Mouse (Mus musculus) stomach, postnatal 0 days (tissue): ENCODE measurements around the gene Fdx1. TPM values are rescaled to one million over a fixed set of nuclear protein-coding genes. Genes with fewer than 3 reads are reported as not detected.

Experiments used
- ATAC-seq: fragments of 200-750 bp; cut with Nextera tagmentation; 2 replicates; pipeline ENCODE4 v1.8.0; 2017; ENCODE audit not compliant: low FRiP score, low TSS enrichment
- DNase-seq: peaks from one replicate; pipeline ENCODE4 v3.0.0-alpha.2; 2016; ENCODE audit warnings: low spot score
- H3K27ac ChIP-seq: fragments of 300-500 bp; sonication (generic); replicated peaks from 2 replicates; pipeline ENCODE4 v1.5.1; 2014; ENCODE audit warnings: mild to moderate bottlenecking, control low read depth
- H3K27me3 ChIP-seq: fragments of 300-500 bp; sonication (generic); 2 replicates; pipeline ENCODE4 v1.6.1; 2014; ENCODE audit warnings: low read length; ENCODE audit not compliant: control insufficient read depth, insufficient read depth
- H3K36me3 ChIP-seq: fragments of 300-500 bp; sonication (generic); 2 replicates; pipeline ENCODE4 v1.6.1; 2014; ENCODE audit warnings: low read length, mixed read lengths; ENCODE audit not compliant: control insufficient read depth, insufficient read depth
- H3K4me1 ChIP-seq: fragments of 300-500 bp; sonication (generic); replicated peaks from 2 replicates; pipeline ENCODE4 v1.6.1; 2014; ENCODE audit warnings: antibody characterized with exemption; ENCODE audit not compliant: control insufficient read depth, insufficient read depth
- H3K4me2 ChIP-seq: fragments of 300-500 bp; sonication (generic); replicated peaks from 2 replicates; pipeline ENCODE4 v1.6.1; 2014; ENCODE audit warnings: low read depth, mild to moderate bottlenecking, control low read depth, moderate library complexity
- H3K4me3 ChIP-seq: fragments of 300-500 bp; sonication (generic); 2 replicates; pipeline ENCODE4 v1.5.1; 2014; ENCODE audit warnings: low read depth, low read length, control low read depth
- H3K9ac ChIP-seq: fragments of 300-500 bp; sonication (generic); 2 replicates; pipeline ENCODE4 v1.6.1; 2014; ENCODE audit warnings: mild to moderate bottlenecking, low read length, control low read depth, mixed read lengths
- H3K9me3 ChIP-seq: fragments of 300-500 bp; sonication (generic); 2 replicates; pipeline ENCODE4 v1.6.1; 2016; ENCODE audit warnings: low read length; ENCODE audit not compliant: control insufficient read depth
- CTCF ChIP-seq: IDR thresholded peaks from 2 replicates; pipeline ENCODE4 v1.5.1; 2016; ENCODE audit warnings: antibody characterized with exemption, low read depth, mild to moderate bottlenecking, moderate library complexity
- EP300 ChIP-seq: optimal IDR thresholded peaks from 2 replicates; pipeline ENCODE3; 2016; ENCODE audit warnings: antibody characterized with exemption
- WGBS: fragments of 180-500 bp; shearing (Covaris S2); extraction: QIAGEN DNeasy Blood & Tissue Kit; methylation state at CpG from one replicate; pipeline ENCODE4 v1.1.7; 2014; 5-methylcytosine and 5-hydroxymethylcytosine counted together
- polyA plus RNA-seq: library from polyadenylated mRNA; unstranded; fragments of >200 nt; fragmentation: Nextera tagmentation; extraction: Ambion mirVana; gene quantifications from 2 replicates; pipeline ENCODE4 v1.2.1, GENCODE M21; 2015

Gene Fdx1
- polyA plus RNA-seq, 1 experiment from 2014 or later = 143 TPM

DNA sequence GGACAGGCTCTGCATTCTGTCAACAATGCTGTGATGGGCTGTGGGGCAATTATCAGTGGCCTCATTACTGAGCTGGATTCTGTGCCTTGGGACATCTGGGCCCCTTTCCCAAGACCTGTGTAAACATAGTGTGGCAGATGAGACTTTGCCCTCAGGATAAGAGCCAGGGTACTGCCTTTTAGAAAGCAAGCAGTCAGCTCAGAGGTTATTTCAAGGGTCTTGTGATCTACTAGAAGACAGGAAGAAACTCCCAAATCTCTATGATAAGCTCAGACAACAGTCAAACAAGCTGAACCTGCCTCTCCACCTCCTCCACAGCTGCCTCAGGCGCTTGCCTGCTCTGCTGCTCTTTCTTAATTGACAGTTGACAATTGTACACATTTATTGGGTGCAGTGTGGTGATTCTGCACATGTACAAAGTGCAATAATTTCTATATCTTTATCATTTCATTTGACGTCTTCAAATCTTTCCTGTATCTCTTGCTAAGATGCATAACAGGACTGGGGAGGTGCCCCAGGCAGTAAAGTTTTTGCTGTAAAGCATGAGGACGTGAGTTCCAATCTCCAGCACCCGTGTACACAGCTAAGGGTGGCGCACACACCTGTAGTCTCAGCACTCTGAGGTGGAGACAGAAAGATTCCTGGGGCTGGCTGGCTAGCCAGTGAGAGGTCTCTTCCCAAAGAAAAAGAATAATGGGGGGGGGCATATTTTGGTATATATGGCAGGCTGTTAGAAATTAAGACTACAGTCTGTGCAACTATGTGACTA lies 32.2 kb upstream of the Fdx1 start:
- DNase-seq = no peak
- no peak overlapping the region for H3K4me2 ChIP-seq
- no peak for ATAC-seq

DNA sequence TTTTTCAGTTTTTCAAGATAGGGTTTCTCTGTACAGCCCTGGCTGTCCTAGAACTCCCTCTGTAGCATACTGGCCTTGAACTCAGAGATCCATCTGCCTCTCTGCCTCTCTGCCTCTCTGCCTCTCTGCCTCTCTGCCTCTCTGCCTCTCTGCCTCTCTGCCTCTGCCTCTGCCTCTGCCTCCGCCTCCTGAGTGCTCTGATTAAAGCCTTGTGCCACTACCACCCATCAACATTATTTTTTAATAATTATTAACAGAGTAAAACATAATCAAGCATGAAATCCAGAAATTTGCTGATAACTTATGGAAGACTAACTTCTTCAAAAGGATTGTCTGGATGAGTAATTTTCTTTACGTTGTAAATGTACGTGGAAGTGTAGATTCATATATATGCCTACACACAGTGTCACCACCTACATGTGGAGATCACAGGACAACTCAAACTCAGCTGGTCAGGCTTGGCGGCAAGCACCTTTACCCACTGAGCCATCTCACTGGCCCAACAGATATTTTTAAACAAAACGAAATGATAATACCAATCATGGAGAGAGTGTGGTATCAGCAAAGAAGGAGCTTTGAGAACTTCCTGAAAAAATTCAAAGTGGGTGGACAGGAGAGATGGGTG lies 31.4 kb upstream of the Fdx1 start:
- Histone ChIP-seq H3K27ac (no peak overlapping the region), H3K9ac (no peak overlapping the region), H3K4me3 (no peak overlapping the region), H3K27me3 (no peaks in the 10 kb centered on the region), H3K36me3 (no peaks in the 10 kb centered on the region), H3K4me1 (no peaks in the 10 kb centered on the region), H3K9me3 (no peaks in the 10 kb centered on the region), H3K4me2 (no peak overlapping the region)
- TF ChIP-seq EP300 (no peak), CTCF (no peak)
- WGBS = 80% methylated on average over 5 of the region's 5 CpGs
- ATAC-seq = no peak
- no peak for DNase-seq

More for the DNA sequence above, 32.2 kb upstream of the Fdx1 start:
- no peak overlapping the region for H3K27ac ChIP-seq
- no peak overlapping the region for H3K9ac ChIP-seq
- no peaks in the 10 kb centered on the region for H3K36me3 ChIP-seq
- no peaks in the 10 kb centered on the region for H3K27me3 ChIP-seq
- H3K9me3 ChIP-seq = no peaks in the 10 kb centered on the region
- no peak overlapping the region for H3K4me3 ChIP-seq
- no peaks in the 10 kb centered on the region for H3K4me1 ChIP-seq
- TF ChIP-seq CTCF (no peak), EP300 (no peak)
- 59% methylated on average over 5 of the region's 5 CpGs for WGBS

DNA sequence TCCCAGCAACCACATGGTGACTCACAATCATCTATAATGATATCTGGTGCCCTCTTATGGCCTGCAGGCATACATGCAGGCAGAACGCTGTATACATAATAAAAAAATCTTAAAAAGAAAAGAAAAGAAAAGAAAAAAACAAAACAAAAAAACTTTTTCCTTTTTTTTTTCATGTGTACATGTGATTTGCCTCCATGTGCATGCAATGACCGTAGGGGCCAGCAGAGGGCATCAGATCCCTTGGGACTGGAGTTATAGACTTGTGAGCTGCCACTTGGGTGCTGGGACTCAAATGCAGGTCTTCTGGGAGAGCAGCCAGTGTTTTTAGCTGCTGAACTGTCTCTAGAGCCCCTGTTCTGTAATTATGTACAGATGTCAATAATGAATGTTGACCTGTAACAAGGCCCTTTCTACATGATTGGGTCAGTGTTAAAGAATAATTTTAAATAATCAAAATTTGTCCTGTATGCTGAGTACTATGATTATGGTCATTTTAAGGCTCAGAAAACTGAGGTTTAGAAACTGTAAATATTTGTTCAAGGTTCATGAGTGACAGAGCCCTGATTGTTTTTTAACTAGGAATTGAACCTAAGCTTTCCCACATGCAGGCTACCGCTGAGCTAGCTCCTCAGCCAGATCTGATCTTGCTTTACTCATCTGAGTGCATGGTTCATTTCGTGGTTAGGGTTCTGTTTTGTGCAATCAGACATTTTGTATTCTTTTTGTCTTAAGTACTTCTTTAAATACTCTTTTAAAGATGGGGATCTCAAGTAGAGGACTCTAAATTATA lies 30.3 kb upstream of the Fdx1 start:
- Histone ChIP-seq H3K27ac (no peak overlapping the region), H3K36me3 (no peaks in the 10 kb centered on the region), H3K27me3 (no peaks in the 10 kb centered on the region), H3K9me3 (no peaks in the 10 kb centered on the region), H3K4me3 (no peak overlapping the region), H3K9ac (no peak overlapping the region), H3K4me2 (no peak overlapping the region), H3K4me1 (no peaks in the 10 kb centered on the region)
- 79% methylated on average over 4 of the region's 4 CpGs for WGBS
- ATAC-seq (no peak), DNase-seq (peak; percentile 36)
- TF ChIP-seq EP300 = no peak
- TF ChIP-seq CTCF = peak; percentile 63

DNA sequence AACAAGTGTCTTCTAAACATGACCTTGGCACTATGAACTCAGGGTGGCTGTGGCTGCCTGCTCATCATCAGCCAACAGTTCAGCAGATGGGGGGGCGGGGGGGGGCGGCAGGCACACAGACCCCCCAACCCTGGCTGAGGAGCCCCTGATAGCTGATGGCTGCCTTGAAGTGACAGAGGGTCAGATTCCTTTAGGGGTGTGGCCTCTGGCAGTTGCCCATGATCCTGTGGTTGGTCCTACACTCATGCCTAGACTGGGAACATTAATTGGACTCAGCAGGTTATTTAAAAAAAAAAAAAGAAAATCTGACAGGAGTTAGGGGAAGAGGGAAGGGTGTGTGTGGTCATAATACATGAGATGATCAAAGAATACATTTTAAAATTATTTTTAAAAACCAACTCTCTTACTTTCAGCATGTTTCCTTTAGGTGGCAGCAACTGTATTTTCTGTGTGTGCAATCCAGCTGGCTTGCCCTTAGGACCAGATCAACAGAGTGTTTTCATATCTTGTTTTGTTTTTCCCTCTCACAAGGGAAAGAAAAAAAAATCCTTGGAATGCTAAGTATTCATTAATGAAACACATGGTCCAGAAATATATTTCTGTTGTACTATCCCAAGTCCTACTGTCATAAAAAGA lies 28.0 kb upstream of the Fdx1 start:
- H3K4me1 ChIP-seq = no peaks in the 10 kb centered on the region
- no peaks in the 10 kb centered on the region for H3K27me3 ChIP-seq
- H3K36me3 ChIP-seq = no peaks in the 10 kb centered on the region
- no peak overlapping the region for H3K4me3 ChIP-seq
- no peak overlapping the region for H3K27ac ChIP-seq
- no peak for DNase-seq
- 24% methylated on average over 2 of the region's 2 CpGs for WGBS
- no peak for ATAC-seq
- H3K9me3 ChIP-seq = no peaks in the 10 kb centered on the region
- no peak for TF ChIP-seq EP300
- peak; percentile 57 for TF ChIP-seq CTCF
- no peak overlapping the region for H3K9ac ChIP-seq
- no peak overlapping the region for H3K4me2 ChIP-seq

DNA sequence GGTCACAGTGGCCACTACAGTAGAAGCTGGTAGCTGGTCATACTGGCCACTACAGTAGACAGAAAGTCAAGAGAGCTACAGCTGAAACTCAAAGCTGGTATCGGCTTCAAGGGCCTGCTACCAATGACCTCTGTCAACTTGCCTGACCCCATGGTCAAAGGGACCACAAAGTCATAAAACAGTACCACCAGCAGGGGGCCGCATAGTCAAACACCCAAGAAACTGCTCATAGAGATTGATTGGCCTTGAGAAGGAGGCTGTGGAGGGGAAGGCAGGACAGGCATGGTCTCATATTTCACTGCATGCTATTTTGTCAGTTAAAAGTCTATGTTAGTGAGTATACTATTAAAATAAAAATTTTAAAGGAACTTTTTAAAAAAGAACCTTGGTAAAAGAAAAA lies 27.5 kb upstream of the Fdx1 start:
- Histone ChIP-seq H3K27me3 (no peaks in the 10 kb centered on the region), H3K36me3 (no peaks in the 10 kb centered on the region), H3K4me1 (no peaks in the 10 kb centered on the region), H3K9ac (no peak overlapping the region), H3K27ac (no peak overlapping the region), H3K4me2 (no peak overlapping the region), H3K9me3 (no peaks in the 10 kb centered on the region), H3K4me3 (no peak overlapping the region)
- no peak; the same call in 1 of the 2 replicates for ATAC-seq
- 15% methylated on average over 2 of the region's 2 CpGs for WGBS
- TF ChIP-seq CTCF = peak; percentile 69
- no peak for TF ChIP-seq EP300
- peak; percentile 49 for DNase-seq
